In genomic region chr11:97279405-97280215, GRCm38 (mm10) we compare ENCODE assay signal across 7 mouse cellular contexts. TPM values are rescaled to one million over a fixed set of nuclear protein-coding genes. Genes with fewer than 3 reads are reported as not detected.
DNase-seq lines count a peak whose midpoint lies in the region; ATAC-seq and TF ChIP-seq lines count a peak whose summit lies in the region.

No protein-coding gene starts in this region.

- peaks cover 52% of the 10 kb centered on the region for H3K79me2 ChIP-seq in macrophage (ENCODE audit: inconsistent target)

- no peak for TF ChIP-seq CTCF in left cerebral cortex, adult 2 months (IDR thresholded peaks at IDR 0.05)

- peak overlapping the region; percentile 100 for H3K4me3 ChIP-seq in hindbrain, embryonic 15.5 days
- H3K4me3 ChIP-seq in left cerebral cortex, adult 2 months: peak overlapping the region; percentile 97
- peak overlapping the region; percentile 88 for H3K4me3 ChIP-seq in macrophage (ENCODE audit: inconsistent target)

- peak overlapping the region; percentile 69 for H3K4me2 ChIP-seq in hindbrain, embryonic 15.5 days

- under 1% methylated on average over 42 of the region's 64 CpGs for WGBS in hindbrain, embryonic 15.5 days
- 2% methylated on average over 52 of the region's 64 CpGs for WGBS in macrophage (ENCODE audit: missing documents)

- no peaks in the 10 kb centered on the region for H3K27me3 ChIP-seq in hindbrain, embryonic 15.5 days

- no peaks in the 10 kb centered on the region for H3K36me3 ChIP-seq in hindbrain, embryonic 15.5 days
- H3K36me3 ChIP-seq in macrophage (ENCODE audit: inconsistent target): no peaks in the 10 kb centered on the region

- H3K27ac ChIP-seq in hindbrain, embryonic 15.5 days (replicated peaks): peak overlapping the region; percentile 99
- H3K27ac ChIP-seq in left cerebral cortex, adult 2 months: peak overlapping the region; percentile 100
- peak overlapping the region; percentile 76 for H3K27ac ChIP-seq in macrophage

- H3K4me1 ChIP-seq in hindbrain, embryonic 15.5 days (replicated peaks): peaks cover 32% of the 10 kb centered on the region

- H3K9me3 ChIP-seq in hindbrain, embryonic 15.5 days: no peaks in the 10 kb centered on the region

- intact Hi-C loops in left cerebral cortex, adult 2 months (cut with DNase I): loop anchor here (1.0 kb wide), 1 partner anchor 36 kb away; the partner anchor contains the start of gene Mrpl45

- DNase-seq in ZHBTc4 (ENCODE audit: low read depth, low spot score): peak; percentile 98
- DNase-seq in cerebellum, postnatal 25 days: peak; percentile 57 to 64
- DNase-seq in frontal cortex, postnatal 36 days (ENCODE audit: low spot score in 2 of 2): peak; percentile 54 to 58
- DNase-seq in left cerebral cortex, adult 2 months (ENCODE audit: extremely low spot score in 1 of 2, low spot score in 2 of 2): peak; percentile 45 to 55
- peak; percentile 52 for DNase-seq in right cerebral cortex, adult 2 months (ENCODE audit: low spot score in 2 of 2)

- peak; percentile 90 for ATAC-seq in hindbrain, embryonic 15.5 days (ENCODE audit: low FRiP score, low read depth)

- H3K9ac ChIP-seq in hindbrain, embryonic 15.5 days: peak overlapping the region; percentile 100

RNA-seq across cellular contexts. Expression of gene Npepps, which starts 0.8 kb away (rescaled TPM):
- 131 and 142 TPM in 2 replicates for polyA plus RNA-seq in hindbrain, embryonic 15.5 days (2015; fragmentation: Nextera tagmentation; extraction: Ambion mirVana)
- total RNA-seq in left cerebral cortex, adult 2 months (2021): 100 to 1,000 TPM; 142 to 143 TPM
- total RNA-seq in macrophage (2018; cell fraction: chromatin; rRNA removed): 100 to 1,000 TPM; 221 to 525 (median 361) TPM
- total RNA-seq in macrophage (2018; cell fraction: cytosol; rRNA removed): 10 to 100 TPM; 32.8 to 72.7 (median 54.2) TPM
- 100 to 1,000 TPM in 25 of 26 experiments, 10 to 100 TPM in 1; 85.7 to 382 (median 167) TPM for total RNA-seq in macrophage (2018; cell fraction: nucleus; rRNA removed)
- polyA plus RNA-seq in macrophage (2018): 33.4 to 65.0 TPM (median 53.5 TPM) in 3 replicates

RNA-seq across cellular contexts. Expression of gene Mrpl45, which starts 35.9 kb away (rescaled TPM):
- 36.8 and 38.2 TPM in 2 replicates for polyA plus RNA-seq in hindbrain, embryonic 15.5 days (2015; fragmentation: Nextera tagmentation; extraction: Ambion mirVana)
- 10 to 100 TPM; 26.4 to 28.2 TPM for total RNA-seq in left cerebral cortex, adult 2 months (2021)
- total RNA-seq in macrophage (2018; cell fraction: chromatin; rRNA removed): 10 to 100 TPM in 22 of 26 experiments, 1 to 10 TPM in 4; 5.7 to 26.2 (median 13.2) TPM
- total RNA-seq in macrophage (2018; cell fraction: cytosol; rRNA removed): 10 to 100 TPM; 13.7 to 35.9 (median 24.1) TPM
- 10 to 100 TPM in 19 of 26 experiments, 1 to 10 TPM in 7; 7.0 to 20.3 (median 13.1) TPM for total RNA-seq in macrophage (2018; cell fraction: nucleus; rRNA removed)
- 18.4 to 24.4 TPM (median 20.9 TPM) in 3 replicates for polyA plus RNA-seq in macrophage (2018)

Comparison
In these comparisons a context has a peak if more than half of its experiments do, and no peak if none do; other contexts are left out.
1. Peak in every context shown above with its lines: DNase-seq, ATAC-seq, H3K4me3 ChIP-seq and H3K27ac ChIP-seq.